Mouse (Mus musculus) stomach, embryonic 15.5 days (tissue): ENCODE results near the gene Ubald1. TPM values are rescaled to one million over a fixed set of nuclear protein-coding genes. Genes with fewer than 3 reads are reported as not detected.
A peak's percentile ranks its signal among the peaks of the same experiment; 100 is the strongest.

ENCODE experiments used
- ATAC-seq: fragments of 200-750 bp; cut with Nextera tagmentation; 2 replicates; pipeline ENCODE4 v1.8.0; 2017; ENCODE audit warnings: low read depth, moderate number of reproducible peaks, moderate TSS enrichment; ENCODE audit not compliant: insufficient read depth, low FRiP score
- H3K27ac ChIP-seq: fragments of 300-500 bp; sonication (generic); 2 replicates; pipeline ENCODE4 v1.5.1; 2015; ENCODE audit warnings: mild to moderate bottlenecking, inconsistent platforms
- H3K27me3 ChIP-seq: fragments of 300-500 bp; sonication (generic); replicated peaks from 2 replicates; pipeline ENCODE4 v1.6.1; 2015; ENCODE audit warnings: inconsistent platforms
- H3K36me3 ChIP-seq: fragments of 300-500 bp; sonication (generic); 2 replicates; pipeline ENCODE4 v1.6.1; 2015; ENCODE audit warnings: inconsistent platforms
- H3K4me1 ChIP-seq: fragments of 300-500 bp; sonication (generic); 2 replicates; pipeline ENCODE4 v1.6.1; 2015; ENCODE audit warnings: inconsistent platforms
- H3K4me2 ChIP-seq: fragments of 300-500 bp; sonication (generic); 2 replicates; pipeline ENCODE4 v1.6.1; 2015; ENCODE audit warnings: mild to moderate bottlenecking, inconsistent platforms
- H3K4me3 ChIP-seq: fragments of 300-500 bp; sonication (generic); replicated peaks from 2 replicates; pipeline ENCODE4 v1.5.1; 2015; ENCODE audit warnings: inconsistent platforms
- H3K9ac ChIP-seq: fragments of 300-500 bp; sonication (generic); 2 replicates; pipeline ENCODE4 v1.6.1; 2015; ENCODE audit warnings: inconsistent platforms
- H3K9me3 ChIP-seq: fragments of 300-500 bp; sonication (generic); 2 replicates; pipeline ENCODE4 v1.6.1; 2016; ENCODE audit warnings: inconsistent platforms
- WGBS: fragments of 180-500 bp; shearing (Covaris S2); methylation state at CpG from one replicate; pipeline ENCODE4 v1.1.7; 2015; 5-methylcytosine and 5-hydroxymethylcytosine counted together
- polyA plus RNA-seq: library from polyadenylated mRNA; unstranded; fragments of >200 nt; fragmentation: Nextera tagmentation; extraction: Ambion mirVana; gene quantifications from 2 replicates; pipeline ENCODE4 v1.2.1, GENCODE M21; 2015

Ubald1 gene
- polyA plus RNA-seq, 1 experiment from 2014 or later, result 34.9 TPM

DNA sequence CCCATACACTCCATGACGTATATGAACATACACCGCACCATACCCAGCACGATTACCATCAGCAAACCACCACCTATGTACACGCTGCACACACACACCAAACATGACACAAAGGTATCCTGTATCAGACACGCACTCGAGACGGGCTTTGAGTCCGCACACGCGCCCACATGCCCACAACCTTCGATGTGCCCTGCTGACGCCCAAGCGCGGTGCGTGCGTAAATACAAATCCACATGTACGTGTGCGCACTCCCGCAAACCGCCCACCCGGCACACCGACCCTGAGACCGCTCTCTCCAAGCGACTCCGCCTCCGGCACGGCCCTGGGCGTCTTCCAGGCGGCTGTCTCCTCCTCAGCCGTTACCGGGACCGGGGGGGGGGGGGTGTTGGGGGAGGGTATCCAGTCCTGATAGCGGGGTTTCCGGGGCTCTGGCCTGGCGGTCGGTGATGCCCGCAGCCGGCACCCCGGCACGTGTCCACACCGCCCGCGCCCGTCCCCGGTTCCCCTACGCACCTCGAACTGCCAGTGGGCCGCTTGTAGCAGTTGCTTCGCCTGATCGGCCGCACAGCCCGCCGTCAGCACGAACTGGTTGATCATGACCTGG lies 911 bp downstream of the Ubald1 start:
- WGBS, result under 1% methylated on average over 54 of the region's 54 CpGs
- Histone ChIP-seq H3K36me3 (peaks cover 13% of the 10 kb centered on the region; the same call in 1 of the 2 replicates), H3K27ac (peak overlapping the region; percentile 100), H3K4me3 (peak overlapping the region; percentile 92), H3K4me1 (peaks cover 45% of the 10 kb centered on the region), H3K9me3 (no peaks in the 10 kb centered on the region), H3K4me2 (peak overlapping the region; percentile 81), H3K9ac (peak overlapping the region; percentile 92), H3K27me3 (no peaks in the 10 kb centered on the region)
- ATAC-seq, result peak; percentile 6; the same call in 1 of the 2 replicates

DNA sequence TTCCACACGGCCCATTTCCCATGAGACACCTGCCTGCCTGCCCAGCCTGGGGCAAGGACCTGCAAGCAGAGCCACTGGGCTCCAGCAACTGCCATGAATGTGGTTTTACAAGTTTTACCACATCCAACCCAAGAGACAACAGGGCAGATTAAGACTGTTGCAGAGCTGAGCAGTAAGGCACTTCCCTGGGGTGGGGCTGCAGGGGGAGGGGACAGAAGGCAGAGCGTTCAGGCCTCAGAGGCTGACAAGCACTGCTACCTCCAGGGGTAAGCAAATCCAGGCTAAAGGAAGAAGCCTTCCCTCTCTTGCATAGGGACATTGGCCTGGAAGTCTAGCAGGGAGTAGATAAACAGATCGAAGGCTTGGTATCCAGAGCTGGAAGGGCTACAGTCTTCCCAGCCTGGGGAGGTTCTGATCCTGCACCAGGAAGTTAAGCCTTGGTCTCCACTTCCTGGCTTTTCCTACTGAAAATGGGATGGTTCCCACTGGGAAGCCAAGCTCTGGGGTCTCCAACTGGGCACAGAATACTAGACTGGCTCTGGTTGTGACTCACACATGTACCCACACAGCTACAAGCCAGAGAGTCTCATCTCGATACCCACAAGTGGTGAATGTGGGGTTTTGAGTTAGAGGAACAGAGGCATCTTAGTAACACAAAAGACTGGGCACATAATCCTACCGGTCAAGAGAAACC lies 1.8 kb downstream of the Ubald1 start:
- Histone ChIP-seq H3K36me3 (peaks cover 18% of the 10 kb centered on the region; the same call in 1 of the 2 replicates), H3K4me2 (peak overlapping the region; percentile 81), H3K27ac (peak overlapping the region; percentile 100), H3K27me3 (no peaks in the 10 kb centered on the region), H3K9ac (peak overlapping the region; percentile 92), H3K4me3 (peak overlapping the region; percentile 92), H3K9me3 (no peaks in the 10 kb centered on the region), H3K4me1 (peaks cover 45% of the 10 kb centered on the region)
- 16% methylated on average over 5 of the region's 5 CpGs for WGBS
- peak; percentile 32 for ATAC-seq

DNA sequence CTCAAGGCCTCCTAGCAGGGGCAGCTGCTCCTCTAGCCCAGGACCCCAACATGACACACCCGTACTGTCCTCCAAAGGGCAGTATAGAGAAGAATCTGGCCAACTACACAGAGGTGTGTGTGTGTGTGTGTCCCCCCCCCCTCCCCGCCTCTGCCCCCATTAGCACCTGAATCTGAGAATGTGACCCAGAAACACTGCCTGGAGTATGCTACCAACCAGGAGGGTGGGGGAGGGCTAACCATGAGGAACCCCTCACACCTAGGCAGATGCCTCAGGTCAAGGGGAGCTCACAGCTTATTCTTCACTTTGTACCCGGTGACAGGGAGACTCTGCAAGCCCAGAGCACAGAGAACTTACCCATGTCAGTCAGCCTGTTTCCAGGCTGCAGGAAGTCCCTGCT lies 2.4 kb downstream of the Ubald1 start:
- H3K27me3 ChIP-seq, result no peaks in the 10 kb centered on the region
- WGBS, result 63% methylated on average over 3 of the region's 3 CpGs
- H3K4me1 ChIP-seq, result peaks cover 45% of the 10 kb centered on the region
- peak overlapping the region; percentile 81 for H3K4me2 ChIP-seq
- H3K9me3 ChIP-seq, result no peaks in the 10 kb centered on the region
- H3K4me3 ChIP-seq, result peak overlapping the region; percentile 92
- 0 out of 2 replicates have a peak overlapping the region, but pooled peaks have one; percentile 92 for H3K9ac ChIP-seq
- no peak for ATAC-seq
- H3K36me3 ChIP-seq, result peaks cover 20% of the 10 kb centered on the region; the same call in 1 of the 2 replicates
- peak overlapping the region; percentile 100 for H3K27ac ChIP-seq

DNA sequence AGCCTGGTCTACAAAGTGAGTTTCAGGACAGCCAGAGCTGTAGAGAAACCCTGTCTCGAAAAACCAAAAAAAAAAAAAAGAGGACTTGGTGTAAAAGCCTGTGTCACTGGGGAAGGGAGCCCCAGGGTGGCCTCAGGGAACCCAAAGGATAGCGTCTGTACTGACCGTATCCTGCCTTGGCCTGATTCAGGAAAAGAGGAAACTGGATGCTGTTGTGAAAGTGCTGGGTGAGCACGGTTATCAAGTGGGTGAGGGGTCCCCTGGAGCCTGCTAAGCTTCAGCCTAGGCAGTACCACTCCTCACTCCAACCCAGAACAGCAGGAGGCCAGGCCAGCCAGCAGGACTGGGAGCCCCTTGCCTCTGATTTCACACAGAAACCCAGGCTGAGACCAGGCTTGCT lies 2.9 kb downstream of the Ubald1 start:
- peaks cover 20% of the 10 kb centered on the region; the same call in 1 of the 2 replicates for H3K36me3 ChIP-seq
- H3K4me3 ChIP-seq, result peak overlapping the region; percentile 92; the same call in 1 of the 2 replicates
- WGBS, result 80% methylated on average over 4 of the region's 4 CpGs
- no peak overlapping the region for H3K9ac ChIP-seq
- peaks cover 45% of the 10 kb centered on the region for H3K4me1 ChIP-seq
- peak overlapping the region; percentile 81 for H3K4me2 ChIP-seq
- peak overlapping the region; percentile 100 for H3K27ac ChIP-seq
- no peaks in the 10 kb centered on the region for H3K9me3 ChIP-seq
- no peak for ATAC-seq
- no peaks in the 10 kb centered on the region for H3K27me3 ChIP-seq

DNA sequence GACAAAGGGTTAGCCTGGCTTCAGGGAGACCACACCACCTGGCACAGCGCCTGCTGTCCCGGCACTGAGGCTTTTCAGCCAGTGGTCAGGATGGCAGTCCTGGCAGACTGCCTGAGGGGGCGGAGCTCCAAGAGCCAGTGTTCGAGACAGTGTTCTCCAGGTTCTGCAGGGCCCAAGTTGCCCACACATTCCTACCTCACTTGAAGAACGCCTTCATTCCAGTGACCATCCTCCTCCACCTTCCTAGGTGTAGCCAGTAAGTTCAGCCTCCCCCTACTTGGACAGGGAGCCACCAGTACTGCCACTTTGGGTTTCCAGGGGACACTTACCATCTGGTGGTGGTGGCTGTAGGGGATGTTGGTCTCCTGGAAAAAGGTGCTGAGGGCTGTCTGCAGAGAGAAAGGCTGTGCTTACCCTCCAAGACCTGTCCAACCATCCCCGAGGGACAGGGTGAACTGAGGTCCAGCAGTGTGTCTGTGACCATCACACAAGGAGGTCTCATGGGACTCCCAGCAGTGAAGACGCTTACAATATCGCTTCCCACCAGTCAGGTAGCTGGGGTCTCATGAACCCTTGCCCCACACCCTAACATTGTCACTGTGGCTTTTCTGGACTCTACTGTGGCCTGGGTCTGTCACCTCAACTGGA lies 4.0 kb downstream of the Ubald1 start:
- 64% methylated on average over 8 of the region's 8 CpGs for WGBS
- Histone ChIP-seq H3K27ac (peak overlapping the region; percentile 44; the same call in 1 of the 2 replicates), H3K9ac (no peak overlapping the region), H3K4me2 (no peak overlapping the region), H3K27me3 (no peaks in the 10 kb centered on the region), H3K4me3 (no peak overlapping the region), H3K4me1 (peaks cover 35% of the 10 kb centered on the region), H3K9me3 (no peaks in the 10 kb centered on the region), H3K36me3 (peaks cover 20% of the 10 kb centered on the region; the same call in 1 of the 2 replicates)
- no peak for ATAC-seq

DNA sequence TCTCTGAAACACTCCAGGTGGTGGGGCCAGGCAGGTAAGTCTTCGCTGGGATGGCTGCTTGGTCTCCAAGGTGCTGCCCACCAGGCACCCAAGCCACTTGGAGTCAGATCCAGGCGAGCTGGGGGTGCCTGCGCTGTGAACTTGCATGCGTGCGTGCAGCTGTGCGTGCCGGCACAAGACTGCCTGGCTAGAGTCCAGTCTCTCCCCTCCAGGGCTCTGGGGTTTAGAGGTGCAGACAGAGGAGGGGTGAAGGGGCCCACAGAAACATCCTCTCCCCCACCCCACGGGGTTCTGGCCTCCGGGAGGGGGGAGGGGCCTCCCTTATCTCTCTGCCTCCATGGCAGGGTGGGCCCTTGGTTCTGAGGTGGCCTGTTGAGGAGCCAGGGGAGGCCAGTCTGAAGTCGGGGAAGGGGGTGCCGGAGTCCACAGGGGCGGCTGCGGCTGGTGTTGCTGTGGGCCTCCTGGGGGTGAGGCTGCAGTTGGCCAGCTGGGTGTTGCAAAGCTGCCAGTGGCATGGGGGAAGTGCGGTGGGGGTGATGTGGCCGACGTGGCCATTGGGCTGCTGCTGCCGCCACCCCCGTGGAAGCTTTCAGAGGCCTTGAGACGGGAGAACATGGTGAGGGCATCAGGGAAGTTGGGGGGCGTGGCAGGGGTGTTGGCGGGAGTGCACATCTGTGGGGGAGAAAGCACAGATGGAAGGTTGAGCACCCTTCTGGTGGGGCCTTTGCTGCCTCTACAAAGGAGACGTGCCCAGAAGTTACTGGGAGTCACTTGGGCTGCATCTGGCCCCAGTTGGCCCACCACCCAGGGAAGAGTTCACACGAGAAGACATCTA lies 4.7 kb downstream of the Ubald1 start:
- 73% methylated on average over 23 of the region's 23 CpGs for WGBS
- Histone ChIP-seq H3K27ac (peak overlapping the region; percentile 44; the same call in 1 of the 2 replicates), H3K4me2 (no peak overlapping the region), H3K36me3 (peaks cover 20% of the 10 kb centered on the region; the same call in 1 of the 2 replicates), H3K9ac (no peak overlapping the region), H3K4me3 (no peak overlapping the region), H3K9me3 (no peaks in the 10 kb centered on the region), H3K27me3 (no peaks in the 10 kb centered on the region), H3K4me1 (peaks cover 35% of the 10 kb centered on the region)
- no peak for ATAC-seq

DNA sequence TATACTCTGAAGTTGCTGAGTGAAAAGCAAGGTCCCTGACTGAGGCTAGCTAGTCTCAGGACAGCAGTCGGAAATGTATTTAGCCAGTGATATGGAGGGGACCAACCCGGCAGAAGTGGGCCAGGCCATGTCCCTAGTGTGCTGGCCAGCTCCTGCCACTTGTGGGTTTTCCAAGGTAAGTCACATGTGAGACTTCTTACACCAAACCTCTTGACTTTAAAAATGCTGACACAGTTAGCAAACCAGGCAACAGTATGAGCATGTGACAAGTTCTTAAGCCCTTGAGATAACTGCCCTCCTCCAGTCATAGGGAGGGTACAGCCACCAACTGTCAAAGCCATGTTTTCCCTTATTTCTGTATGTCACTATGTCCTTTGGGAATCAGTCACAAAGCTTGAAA lies 8.2 kb downstream of the Ubald1 start:
- no peak overlapping the region for H3K4me2 ChIP-seq
- ATAC-seq, result no peak
- WGBS, result 65% methylated on average over 2 of the region's 2 CpGs
- peaks cover 18% of the 10 kb centered on the region for H3K4me1 ChIP-seq
- peaks cover 29% of the 10 kb centered on the region; the same call in 1 of the 2 replicates for H3K36me3 ChIP-seq
- H3K27ac ChIP-seq, result no peak overlapping the region
- H3K9me3 ChIP-seq, result no peaks in the 10 kb centered on the region
- H3K4me3 ChIP-seq, result no peak overlapping the region
- H3K9ac ChIP-seq, result no peak overlapping the region
- H3K27me3 ChIP-seq, result no peaks in the 10 kb centered on the region

DNA sequence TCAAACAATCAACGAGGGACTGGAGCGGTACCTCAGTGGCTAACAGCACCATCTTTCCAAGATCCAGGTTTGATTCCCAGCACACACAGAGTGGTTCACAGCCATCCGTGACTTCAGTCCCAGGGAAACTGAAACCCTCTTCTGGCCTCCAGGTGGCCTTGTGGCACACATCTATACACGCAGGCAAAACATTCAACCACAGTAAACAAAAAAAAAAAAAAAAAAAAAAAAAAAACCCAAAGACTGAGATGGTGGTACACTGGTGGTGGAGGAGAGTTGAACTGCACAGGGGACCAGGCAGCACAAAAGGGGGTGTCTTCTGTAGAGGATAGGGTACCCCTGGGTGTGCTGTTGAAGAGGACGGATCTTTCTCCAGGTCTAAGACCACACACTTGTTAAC lies 9.6 kb downstream of the Ubald1 start:
- 85% methylated on average over 5 of the region's 5 CpGs for WGBS
- Histone ChIP-seq H3K4me1 (0 out of 2 replicates have a peak, but pooled peaks cover 4% of the 10 kb centered on the region), H3K4me3 (no peak overlapping the region), H3K27me3 (no peaks in the 10 kb centered on the region), H3K36me3 (peaks cover 22% of the 10 kb centered on the region; the same call in 1 of the 2 replicates), H3K4me2 (no peak overlapping the region), H3K9ac (no peak overlapping the region), H3K9me3 (no peaks in the 10 kb centered on the region), H3K27ac (no peak overlapping the region)
- no peak for ATAC-seq

DNA sequence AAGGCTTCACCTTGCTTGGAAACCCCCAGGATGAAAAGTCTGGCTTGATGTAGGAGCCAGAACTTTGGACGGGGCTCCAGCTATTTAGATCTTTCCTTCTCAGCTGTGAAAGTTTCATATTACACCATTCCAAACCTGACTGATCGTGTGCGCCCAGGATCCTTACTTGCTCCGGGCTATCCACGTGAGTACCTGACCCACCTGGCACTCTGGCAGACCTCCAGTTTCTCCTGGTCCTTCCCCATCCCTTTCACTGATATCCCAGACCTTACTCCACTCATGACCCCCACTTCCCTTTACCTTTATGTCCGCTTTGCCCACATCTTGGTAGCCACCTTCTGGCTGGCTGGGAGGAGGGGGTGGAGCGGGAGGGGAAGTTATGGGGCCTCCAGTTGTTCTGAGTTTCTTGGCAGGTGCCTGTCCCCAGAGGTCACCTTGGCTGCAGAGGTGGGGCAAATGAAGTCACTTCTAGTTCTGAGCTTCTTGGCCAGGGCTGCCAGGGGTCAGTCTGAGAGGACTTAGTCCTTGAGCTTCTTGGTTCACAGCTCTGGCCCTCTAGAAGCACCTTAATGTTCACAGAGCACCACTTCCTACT lies 13.9 kb downstream of the Ubald1 start:
- H3K4me1 ChIP-seq, result no peaks in the 10 kb centered on the region; the same call in 1 of the 2 replicates
- no peak overlapping the region for H3K9ac ChIP-seq
- H3K9me3 ChIP-seq, result no peaks in the 10 kb centered on the region
- WGBS, result 55% methylated on average over 7 of the region's 7 CpGs
- H3K4me3 ChIP-seq, result no peak overlapping the region
- H3K27me3 ChIP-seq, result no peaks in the 10 kb centered on the region
- no peak overlapping the region for H3K4me2 ChIP-seq
- no peak overlapping the region for H3K27ac ChIP-seq
- H3K36me3 ChIP-seq, result 0 out of 2 replicates have a peak, but pooled peaks cover 9% of the 10 kb centered on the region
- ATAC-seq, result no peak

DNA sequence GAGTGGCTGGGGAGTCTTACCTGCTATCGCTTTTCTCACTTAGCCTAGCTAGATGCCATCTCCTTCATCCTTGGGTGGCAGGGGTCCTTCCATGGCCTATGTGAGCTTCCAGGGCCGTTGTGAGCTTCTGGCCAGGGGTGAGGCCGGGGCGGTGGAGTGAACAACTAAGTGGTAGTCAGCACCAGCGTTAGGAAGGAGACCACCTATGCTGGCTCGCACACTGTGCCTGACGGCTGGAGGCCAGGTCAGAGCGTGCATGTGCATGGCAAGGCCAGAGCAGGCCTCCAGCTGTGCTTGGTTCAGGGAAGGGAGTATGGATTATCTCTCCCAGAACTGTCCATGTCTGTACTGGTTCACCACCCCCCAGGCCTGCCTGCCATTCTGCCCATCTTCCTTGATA lies 16.4 kb downstream of the Ubald1 start:
- Histone ChIP-seq H3K4me2 (no peak overlapping the region), H3K4me3 (no peak overlapping the region), H3K9ac (no peak overlapping the region), H3K9me3 (no peaks in the 10 kb centered on the region), H3K36me3 (no peaks in the 10 kb centered on the region), H3K4me1 (no peaks in the 10 kb centered on the region; the same call in 1 of the 2 replicates), H3K27ac (no peak overlapping the region), H3K27me3 (no peaks in the 10 kb centered on the region)
- WGBS, result 78% methylated on average over 8 of the region's 8 CpGs
- no peak for ATAC-seq
